Mouse (Mus musculus) hindbrain, embryonic 11.5 days (tissue): ENCODE measurements at regions not wholly inside any gene's neighbourhood (a gene's known extent, or its start where the extent isn't known, plus 50 kb on each side); places are given as distances from the start of the nearest gene placed in this dataset.
A peak's percentile ranks its signal among the peaks of the same experiment; 100 is the strongest.

Experiments
- ATAC-seq: fragments of 200-750 bp; cut with Nextera tagmentation; 2 replicates; pipeline ENCODE4 v1.8.0; 2017; ENCODE audit warnings: mild to moderate bottlenecking, moderate TSS enrichment, moderate library complexity; ENCODE audit not compliant: low FRiP score
- DNase-seq: peaks from one replicate; pipeline ENCODE4 v3.0.0-alpha.2; 2015; ENCODE audit warnings: low spot score
- H3K27ac ChIP-seq: fragments of 300-500 bp; sonication (generic); 2 replicates; pipeline ENCODE4 v1.5.1; 2014; ENCODE audit warnings: mild to moderate bottlenecking, low read depth, low read length
- H3K27me3 ChIP-seq: fragments of 300-500 bp; sonication (generic); 2 replicates; pipeline ENCODE4 v1.6.1; 2014; ENCODE audit warnings: mild to moderate bottlenecking, low read length, moderate library complexity, mixed read lengths; ENCODE audit not compliant: control insufficient read depth, insufficient read depth
- H3K36me3 ChIP-seq: fragments of 300-500 bp; sonication (generic); 2 replicates; pipeline ENCODE4 v1.6.1; 2014; ENCODE audit warnings: mild to moderate bottlenecking, low read length, moderate library complexity, mixed read lengths; ENCODE audit not compliant: control insufficient read depth, insufficient read depth
- H3K4me1 ChIP-seq: fragments of 300-500 bp; sonication (generic); replicated peaks from 2 replicates; pipeline ENCODE4 v1.6.1; 2014; ENCODE audit warnings: low read length, mixed read lengths; ENCODE audit not compliant: control insufficient read depth, insufficient read depth
- H3K4me2 ChIP-seq: fragments of 300-500 bp; sonication (generic); replicated peaks from 2 replicates; pipeline ENCODE4 v1.6.1; 2014; ENCODE audit warnings: mild to moderate bottlenecking, low read depth, low read length
- H3K4me3 ChIP-seq: fragments of 300-500 bp; sonication (generic); 2 replicates; pipeline ENCODE4 v1.5.1; 2014; ENCODE audit warnings: low read depth, low read length
- H3K9ac ChIP-seq: fragments of 300-500 bp; sonication (generic); 2 replicates; pipeline ENCODE4 v1.6.1; 2014; ENCODE audit warnings: low read depth, low read length
- H3K9me3 ChIP-seq: fragments of 300-500 bp; sonication (generic); 2 replicates; pipeline ENCODE4 v1.6.1; 2016; ENCODE audit warnings: low read length; ENCODE audit not compliant: control insufficient read depth
- WGBS: fragments of 180-500 bp; shearing (Covaris S2); extraction: QIAGEN DNeasy Blood & Tissue Kit; methylation state at CpG from one replicate; pipeline ENCODE4 v1.1.7; 2014; 5-methylcytosine and 5-hydroxymethylcytosine counted together

GRCm38 (mm10) chr13:40652916-40653315, 85.3 kb downstream of the Tfap2a start:
- WGBS = 76% methylated on average over 3 of the region's 3 CpGs
- Histone ChIP-seq H3K27me3 (no peaks in the 10 kb centered on the region), H3K4me3 (no peak overlapping the region), H3K9ac (no peak overlapping the region), H3K4me1 (no peaks in the 10 kb centered on the region), H3K36me3 (no peaks in the 10 kb centered on the region), H3K4me2 (no peak overlapping the region), H3K9me3 (no peaks in the 10 kb centered on the region), H3K27ac (no peak overlapping the region)
- ATAC-seq = no peak
- no peak for DNase-seq

- no peaks in the 10 kb centered on the region for H3K27me3 ChIP-seq
- no peak overlapping the region for H3K4me3 ChIP-seq
- no peaks in the 10 kb centered on the region for H3K36me3 ChIP-seq
- H3K9ac ChIP-seq = no peak overlapping the region
- WGBS = 50% methylated on average over 16 of the region's 16 CpGs
- H3K4me1 ChIP-seq = no peaks in the 10 kb centered on the region
- H3K9me3 ChIP-seq = no peaks in the 10 kb centered on the region
- no peak overlapping the region for H3K27ac ChIP-seq
- DNase-seq (peak; percentile 76), ATAC-seq (no peak)
- H3K4me2 ChIP-seq = no peak overlapping the region
Measured at GRCm38 (mm10) chr13:40651056-40651455, 87.1 kb downstream of the Tfap2a start.

GRCm38 (mm10) chr13:40650036-40650709, 88.0 kb downstream of the Tfap2a start:
- peak; percentile 38 for DNase-seq
- Histone ChIP-seq H3K27ac (no peak overlapping the region), H3K36me3 (no peaks in the 10 kb centered on the region), H3K27me3 (no peaks in the 10 kb centered on the region), H3K4me2 (peak overlapping the region; percentile 33), H3K4me1 (no peaks in the 10 kb centered on the region), H3K9me3 (no peaks in the 10 kb centered on the region), H3K9ac (no peak overlapping the region), H3K4me3 (no peak overlapping the region)
- 0 out of 2 replicates have a peak, but pooled peaks have one; percentile 43 for ATAC-seq
- 26% methylated on average over 10 of the region's 10 CpGs for WGBS

- Histone ChIP-seq H3K4me3 (no peak overlapping the region), H3K27ac (no peak overlapping the region), H3K27me3 (no peaks in the 10 kb centered on the region), H3K9ac (no peak overlapping the region), H3K4me2 (peak overlapping the region; percentile 33), H3K4me1 (no peaks in the 10 kb centered on the region), H3K9me3 (no peaks in the 10 kb centered on the region), H3K36me3 (no peaks in the 10 kb centered on the region)
- ATAC-seq (peak; percentile 81), DNase-seq (peak; percentile 37)
- WGBS = 34% methylated on average over 10 of the region's 10 CpGs
Measured at GRCm38 (mm10) chr13:40649096-40650035, 88.8 kb downstream of the Tfap2a start.

- no peak for ATAC-seq
- Histone ChIP-seq H3K9ac (no peak overlapping the region), H3K27me3 (no peaks in the 10 kb centered on the region), H3K4me2 (no peak overlapping the region), H3K9me3 (no peaks in the 10 kb centered on the region), H3K4me3 (no peak overlapping the region), H3K36me3 (no peaks in the 10 kb centered on the region), H3K4me1 (no peaks in the 10 kb centered on the region), H3K27ac (no peak overlapping the region)
- WGBS = 86% methylated on average over 10 of the region's 10 CpGs
- no peak for DNase-seq
Measured at GRCm38 (mm10) chr13:40646131-40646530, 92.0 kb downstream of the Tfap2a start.

GRCm38 (mm10) chr13:40645646-40646045, 92.5 kb downstream of the Tfap2a start:
- no peaks in the 10 kb centered on the region for H3K4me1 ChIP-seq
- no peak for ATAC-seq
- H3K27ac ChIP-seq = no peak overlapping the region
- no peak overlapping the region for H3K4me2 ChIP-seq
- H3K9me3 ChIP-seq = no peaks in the 10 kb centered on the region
- DNase-seq = no peak
- H3K9ac ChIP-seq = no peak overlapping the region
- H3K36me3 ChIP-seq = no peaks in the 10 kb centered on the region
- no peaks in the 10 kb centered on the region for H3K27me3 ChIP-seq
- H3K4me3 ChIP-seq = no peak overlapping the region
- 76% methylated on average over 3 of the region's 3 CpGs for WGBS

- Histone ChIP-seq H3K4me2 (no peak overlapping the region), H3K9me3 (no peaks in the 10 kb centered on the region), H3K27me3 (no peaks in the 10 kb centered on the region), H3K27ac (no peak overlapping the region), H3K9ac (no peak overlapping the region), H3K4me3 (no peak overlapping the region), H3K36me3 (no peaks in the 10 kb centered on the region), H3K4me1 (no peaks in the 10 kb centered on the region)
- WGBS = 43% methylated on average over 6 of the region's 6 CpGs
- DNase-seq = no peak
- no peak for ATAC-seq
Measured at GRCm38 (mm10) chr13:40642931-40643330, 95.2 kb downstream of the Tfap2a start.

GRCm38 (mm10) chr13:40637269-40637668, 100.9 kb downstream of the Tfap2a start:
- no peaks in the 10 kb centered on the region for H3K27me3 ChIP-seq
- H3K4me1 ChIP-seq = no peaks in the 10 kb centered on the region
- no peak overlapping the region for H3K4me3 ChIP-seq
- H3K27ac ChIP-seq = no peak overlapping the region
- 93% methylated on average over 6 of the region's 6 CpGs for WGBS
- ATAC-seq (no peak), DNase-seq (no peak)
- H3K36me3 ChIP-seq = no peaks in the 10 kb centered on the region
- H3K9ac ChIP-seq = no peak overlapping the region
- no peak overlapping the region for H3K4me2 ChIP-seq
- H3K9me3 ChIP-seq = no peaks in the 10 kb centered on the region
